Mouse (Mus musculus) limb, embryonic 15.5 days (tissue): ENCODE measurements around the gene Plekha4. TPM values are rescaled to one million over a fixed set of nuclear protein-coding genes. Genes with fewer than 3 reads are reported as not detected.
A peak's percentile ranks its signal among the peaks of the same experiment; 100 is the strongest.

Source experiments
- ATAC-seq: fragments of 200-750 bp; cut with Nextera tagmentation; 2 replicates; pipeline ENCODE4 v1.8.0; 2017; ENCODE audit warnings: low read depth, moderate TSS enrichment; ENCODE audit not compliant: insufficient number of reproducible peaks, low FRiP score, low TSS enrichment
- H3K27ac ChIP-seq: fragments of 300-500 bp; sonication (generic); 2 replicates; pipeline ENCODE4 v1.5.1; 2015; ENCODE audit warnings: moderate library complexity, mild to moderate bottlenecking, inconsistent platforms
- H3K27me3 ChIP-seq: fragments of 300-500 bp; sonication (generic); 2 replicates; pipeline ENCODE4 v1.6.1; 2015; ENCODE audit warnings: inconsistent platforms
- H3K36me3 ChIP-seq: fragments of 300-500 bp; sonication (generic); 2 replicates; pipeline ENCODE4 v1.6.1; 2015; ENCODE audit warnings: inconsistent platforms
- H3K4me1 ChIP-seq: fragments of 300-500 bp; sonication (generic); 2 replicates; pipeline ENCODE4 v1.6.1; 2015; ENCODE audit warnings: inconsistent platforms
- H3K4me2 ChIP-seq: fragments of 300-500 bp; sonication (generic); 2 replicates; pipeline ENCODE4 v1.6.1; 2015; ENCODE audit warnings: mild to moderate bottlenecking, inconsistent platforms
- H3K4me3 ChIP-seq: fragments of 300-500 bp; sonication (generic); 2 replicates; pipeline ENCODE4 v1.5.1; 2015; ENCODE audit warnings: mild to moderate bottlenecking, inconsistent platforms
- H3K9ac ChIP-seq: fragments of 300-500 bp; sonication (generic); 2 replicates; pipeline ENCODE4 v1.6.1; 2015; ENCODE audit warnings: inconsistent platforms
- H3K9me3 ChIP-seq: fragments of 300-500 bp; sonication (generic); 2 replicates; pipeline ENCODE4 v1.6.1; 2016; ENCODE audit warnings: inconsistent platforms
- WGBS: fragments of 180-500 bp; shearing (Covaris S2); methylation state at CpG from one replicate; pipeline ENCODE4 v1.1.7; 2015; 5-methylcytosine and 5-hydroxymethylcytosine counted together
- polyA plus RNA-seq: library from polyadenylated mRNA; unstranded; fragments of >200 nt; fragmentation: Nextera tagmentation; extraction: Ambion mirVana; gene quantifications from 2 replicates; pipeline ENCODE4 v1.2.1, GENCODE M21; 2015

Gene Plekha4
- polyA plus RNA-seq, 1 experiment from 2014 or later, result 5.7 TPM

DNA sequence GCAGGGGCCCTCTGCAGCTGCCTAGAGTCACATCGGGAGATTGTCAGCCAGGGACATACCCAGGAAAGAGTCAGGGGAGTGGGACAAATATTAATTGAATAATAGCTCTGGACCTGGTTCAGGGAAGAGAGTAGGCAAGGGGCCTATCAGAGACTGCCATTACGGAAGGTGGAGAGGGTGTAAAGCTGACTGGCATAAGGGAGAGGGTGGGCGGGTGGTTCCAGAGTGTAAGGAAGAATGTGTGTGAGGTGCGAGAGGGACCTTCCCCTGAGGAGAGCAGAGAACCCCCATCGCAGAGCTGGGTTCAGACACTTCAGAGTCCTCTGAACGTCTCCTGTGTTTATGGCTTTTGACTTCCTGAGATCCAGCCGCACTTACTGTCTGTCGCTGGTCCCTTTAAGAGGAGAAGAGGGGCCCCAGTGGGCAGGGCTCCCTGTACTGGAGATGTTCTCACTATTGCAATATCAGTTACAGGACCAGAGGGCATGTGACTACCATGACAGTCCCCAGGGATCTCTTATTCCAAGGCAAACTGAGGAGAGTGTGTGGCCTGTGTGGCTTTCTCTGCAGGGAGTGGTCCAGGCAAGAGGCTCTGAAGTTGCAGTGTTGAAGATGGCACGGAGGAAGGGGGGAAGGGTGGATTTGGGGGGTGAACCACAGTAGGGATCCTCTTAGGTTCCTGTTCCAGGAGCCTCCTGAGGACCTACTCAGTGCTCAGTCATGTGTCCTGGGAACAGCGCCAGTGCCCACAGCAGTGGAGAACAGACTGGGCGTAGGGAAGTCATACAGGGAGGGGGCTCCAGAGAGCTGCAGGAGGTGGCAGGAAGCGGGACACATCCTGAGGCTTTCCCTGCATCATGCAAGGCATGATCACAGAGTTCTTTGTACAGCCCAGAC lies 35.7 kb downstream of the Plekha4 start:
- WGBS, result 39% methylated on average over 12 of the region's 12 CpGs
- Histone ChIP-seq H3K4me3 (no peak overlapping the region), H3K9me3 (no peaks in the 10 kb centered on the region), H3K27ac (no peak overlapping the region), H3K27me3 (no peaks in the 10 kb centered on the region), H3K36me3 (no peaks in the 10 kb centered on the region), H3K4me2 (no peak overlapping the region), H3K9ac (no peak overlapping the region), H3K4me1 (peaks cover 14% of the 10 kb centered on the region)
- ATAC-seq, result peak; percentile 13; the same call in 1 of the 2 replicates

DNA sequence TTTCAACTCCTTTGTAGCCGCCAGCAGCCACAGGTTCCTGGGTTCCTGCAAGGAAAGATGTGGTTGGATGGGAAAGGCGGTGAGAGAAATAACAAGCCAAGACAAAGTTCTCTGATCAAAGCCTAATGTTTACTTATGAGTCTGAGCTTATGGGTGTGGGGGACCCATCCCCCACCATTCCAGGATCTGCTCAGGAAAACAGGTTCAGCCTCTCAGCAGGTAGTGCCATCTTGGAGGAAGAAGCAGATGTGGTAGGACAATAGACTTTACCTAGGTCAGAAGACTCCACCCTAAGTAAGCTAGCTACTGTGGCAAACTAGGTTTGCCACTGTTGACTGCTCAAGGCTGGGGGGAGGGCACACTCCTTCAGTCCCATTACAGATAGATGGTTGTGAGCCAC lies 38.7 kb downstream of the Plekha4 start:
- H3K4me1 ChIP-seq, result peaks cover 28% of the 10 kb centered on the region
- 72% methylated on average over 2 of the region's 2 CpGs for WGBS
- no peaks in the 10 kb centered on the region for H3K9me3 ChIP-seq
- no peaks in the 10 kb centered on the region for H3K36me3 ChIP-seq
- H3K27me3 ChIP-seq, result no peaks in the 10 kb centered on the region
- no peak overlapping the region for H3K27ac ChIP-seq
- ATAC-seq, result no peak
- no peak overlapping the region for H3K4me2 ChIP-seq
- no peak overlapping the region for H3K4me3 ChIP-seq
- no peak overlapping the region for H3K9ac ChIP-seq

DNA sequence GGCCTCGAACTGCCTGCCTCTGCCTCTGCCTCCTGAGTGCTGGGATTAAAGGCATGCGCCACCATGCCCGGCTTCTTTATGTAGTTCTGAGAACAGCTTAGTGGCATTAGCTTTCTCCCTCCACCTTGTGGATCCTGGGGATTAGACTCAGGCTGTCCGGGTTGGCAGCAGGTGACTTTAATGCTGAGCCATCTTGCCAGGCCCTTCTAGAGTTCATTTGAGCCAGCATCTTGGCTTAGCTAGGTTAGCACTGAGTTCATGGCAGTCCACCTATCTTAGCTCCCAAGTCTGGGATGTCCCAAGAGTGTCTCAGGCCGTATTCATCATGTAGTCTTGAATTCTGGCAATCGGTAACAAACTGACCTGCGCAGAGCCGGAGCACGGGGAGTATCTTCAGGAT lies 39.3 kb downstream of the Plekha4 start:
- Histone ChIP-seq H3K4me3 (no peak overlapping the region), H3K4me1 (peaks cover 32% of the 10 kb centered on the region), H3K4me2 (no peak overlapping the region), H3K9ac (no peak overlapping the region), H3K9me3 (no peaks in the 10 kb centered on the region), H3K36me3 (no peaks in the 10 kb centered on the region), H3K27ac (no peak overlapping the region), H3K27me3 (no peaks in the 10 kb centered on the region)
- no peak for ATAC-seq
- WGBS, result 87% methylated on average over 9 of the region's 9 CpGs

DNA sequence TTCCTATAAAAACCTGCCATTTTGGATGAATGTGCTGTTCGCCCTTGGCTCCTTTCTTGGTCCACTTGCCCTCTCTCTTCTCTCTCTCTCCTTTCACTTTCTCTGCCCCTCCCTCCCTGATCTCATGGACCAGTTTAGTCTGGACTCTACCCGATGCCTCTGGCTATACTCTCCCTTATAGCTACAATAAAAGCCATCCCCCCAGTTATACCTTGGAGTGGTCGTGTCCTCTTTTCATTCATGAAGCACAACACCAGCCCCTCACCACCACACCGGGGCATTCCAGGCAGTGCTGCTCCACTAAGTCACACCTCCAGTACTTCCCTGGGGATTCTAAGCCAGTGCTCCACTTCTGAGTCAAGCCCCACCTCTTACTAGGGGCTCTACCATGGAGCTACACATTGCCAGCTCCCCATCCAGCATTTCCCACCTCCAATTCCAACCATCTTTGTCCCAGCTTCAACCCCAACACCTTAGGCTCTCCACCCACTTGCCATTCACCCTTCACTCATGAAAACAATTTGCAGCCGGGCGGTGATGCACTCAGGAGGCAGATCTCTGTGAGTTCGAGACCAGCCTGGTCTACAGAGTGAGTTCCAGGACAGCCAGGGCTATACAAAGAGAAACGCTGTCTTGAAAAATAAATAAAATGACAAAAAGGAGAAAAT lies 41.1 kb downstream of the Plekha4 start:
- 66% methylated on average over 8 of the region's 8 CpGs for WGBS
- H3K4me3 ChIP-seq, result no peak overlapping the region; the same call in 1 of the 2 replicates
- peak overlapping the region; percentile 75 for H3K27ac ChIP-seq

DNA sequence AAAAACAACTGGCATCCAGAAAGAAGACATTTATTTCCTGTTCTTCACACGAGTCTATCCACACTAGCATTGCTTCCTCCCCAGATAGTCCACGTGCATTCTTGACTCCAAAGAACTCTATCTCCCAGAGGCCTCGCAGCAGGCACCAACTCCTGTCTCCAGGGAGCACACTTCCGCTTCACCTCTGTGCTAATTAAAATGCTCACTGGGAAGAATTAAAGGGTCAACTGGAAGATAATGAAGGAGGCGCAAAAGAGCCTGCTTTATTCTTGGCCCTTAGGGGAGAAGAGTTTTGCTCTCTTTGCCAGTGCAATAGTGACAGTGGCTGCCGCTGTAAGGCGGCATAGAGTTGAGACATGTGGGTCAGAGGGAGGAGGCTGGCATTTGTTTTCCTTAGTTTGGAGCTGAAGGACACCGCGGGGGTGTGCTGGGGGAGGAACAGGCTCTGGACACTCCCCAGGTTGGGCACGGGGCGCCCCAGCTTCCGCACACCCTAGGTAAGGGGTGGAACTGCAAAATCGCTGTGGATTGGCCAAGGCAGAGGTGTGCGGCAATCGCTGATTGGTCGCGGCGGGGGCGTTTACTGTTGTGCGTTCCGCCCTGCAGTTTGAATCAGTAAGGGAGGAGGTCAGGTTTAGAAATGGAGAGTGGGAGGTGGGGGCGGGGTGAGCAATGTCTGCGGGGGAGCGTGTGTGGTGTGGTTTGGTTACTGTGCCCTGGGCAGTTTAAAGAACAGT lies 41.8 kb downstream of the Plekha4 start:
- H3K36me3 ChIP-seq, result no peaks in the 10 kb centered on the region
- H3K9me3 ChIP-seq, result no peaks in the 10 kb centered on the region
- peak overlapping the region; percentile 11; the same call in 1 of the 2 replicates for H3K9ac ChIP-seq
- H3K27me3 ChIP-seq, result no peaks in the 10 kb centered on the region
- ATAC-seq, result peak; percentile 93
- under 1% methylated on average over 24 of the region's 24 CpGs for WGBS
- peak overlapping the region; percentile 86 for H3K27ac ChIP-seq
- H3K4me1 ChIP-seq, result peaks cover 34% of the 10 kb centered on the region
- H3K4me2 ChIP-seq, result peak overlapping the region; percentile 75
- peak overlapping the region; percentile 48 for H3K4me3 ChIP-seq

More for the DNA sequence above, 41.1 kb downstream of the Plekha4 start:
- H3K27me3 ChIP-seq, result no peaks in the 10 kb centered on the region
- H3K9ac ChIP-seq, result no peak overlapping the region
- H3K36me3 ChIP-seq, result no peaks in the 10 kb centered on the region
- ATAC-seq, result no peak
- peak overlapping the region; percentile 75 for H3K4me2 ChIP-seq
- H3K9me3 ChIP-seq, result no peaks in the 10 kb centered on the region
- H3K4me1 ChIP-seq, result peaks cover 35% of the 10 kb centered on the region

DNA sequence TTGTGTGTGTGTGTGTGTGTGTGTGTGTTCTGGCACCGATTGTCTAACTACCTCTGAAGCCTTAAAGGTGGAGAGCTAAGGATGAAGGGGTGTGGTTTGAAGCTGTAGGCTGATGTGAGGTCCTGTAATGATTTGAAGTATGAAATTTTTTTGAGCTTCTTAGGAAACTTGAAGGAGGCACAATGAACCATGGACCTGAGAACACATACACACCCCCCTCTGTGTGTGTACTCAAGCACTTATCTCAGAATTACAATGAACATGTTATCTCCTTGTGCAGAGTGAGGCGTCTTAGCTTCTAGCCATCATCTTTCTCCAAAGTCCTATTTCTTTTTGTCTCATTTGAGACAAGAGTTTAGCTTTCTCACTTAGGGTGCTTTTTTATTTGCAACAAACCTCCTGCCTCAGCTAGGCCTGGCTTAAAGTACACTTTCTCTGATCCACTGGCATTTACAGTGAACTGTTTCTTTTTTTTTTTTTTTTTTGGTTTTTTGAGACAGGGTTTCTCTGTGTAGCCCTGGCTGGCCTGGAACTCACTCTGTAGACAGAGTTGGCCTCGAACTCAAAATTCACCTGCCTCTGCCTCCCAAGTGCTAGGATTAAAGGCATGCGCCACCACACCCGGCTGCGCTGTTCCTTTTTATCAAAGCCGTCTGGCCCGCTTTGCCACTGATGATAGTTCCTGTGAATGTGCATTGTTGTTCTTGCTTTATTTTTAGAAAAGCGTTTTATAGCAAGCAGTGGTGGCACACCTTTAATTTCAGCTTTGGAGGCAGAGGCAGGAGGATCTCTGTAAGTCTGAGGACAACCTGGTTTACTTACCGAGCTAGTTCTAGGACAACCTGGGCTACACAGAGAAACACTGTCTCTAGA lies 42.7 kb downstream of the Plekha4 start:
- Histone ChIP-seq H3K4me1 (peaks cover 34% of the 10 kb centered on the region), H3K4me3 (peak overlapping the region; percentile 48), H3K27ac (peak overlapping the region; percentile 86), H3K4me2 (peak overlapping the region; percentile 75), H3K9ac (no peak overlapping the region), H3K9me3 (no peaks in the 10 kb centered on the region), H3K36me3 (no peaks in the 10 kb centered on the region), H3K27me3 (no peaks in the 10 kb centered on the region)
- WGBS, result 78% methylated on average over 10 of the region's 10 CpGs
- no peak for ATAC-seq

DNA sequence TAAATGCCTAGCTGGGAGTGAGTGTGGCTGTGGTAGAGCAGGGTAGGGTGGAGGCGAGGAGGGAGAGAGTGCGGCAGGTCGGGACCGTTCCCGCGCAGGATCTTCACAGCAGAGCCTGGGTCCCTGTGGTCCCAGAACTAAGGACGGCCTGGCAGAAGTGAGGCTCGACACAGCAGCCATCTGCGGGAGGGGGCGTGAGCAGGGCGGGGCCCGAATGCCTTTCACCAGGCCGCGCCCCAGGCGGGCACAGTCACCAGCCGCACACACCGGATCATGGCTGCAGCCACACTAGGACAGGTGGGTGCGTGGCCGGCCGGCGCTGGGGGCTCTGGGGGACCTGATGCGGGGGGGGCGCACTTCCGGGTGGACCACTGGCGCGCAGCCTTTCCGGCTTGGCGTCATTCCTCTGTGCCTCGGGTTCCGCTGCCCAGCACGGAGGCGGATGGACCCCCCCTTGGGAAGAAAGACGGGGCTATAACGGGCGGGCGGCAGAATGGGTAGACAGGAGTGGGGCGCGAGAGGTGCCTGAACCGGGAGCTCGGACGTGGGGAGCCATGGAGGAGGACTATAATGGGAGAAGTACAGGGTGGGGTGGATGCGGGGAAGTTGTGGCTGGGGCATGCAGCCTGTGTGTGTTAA lies 44.1 kb downstream of the Plekha4 start, which contains the start of gene Bcat2:
TSS of gene Bcat2 (plus strand) at position 51 of the 639 bp plus-strand sequence.
- peak within 1 kb of the TSS; percentile 76 for H3K9ac ChIP-seq
- peak within 1 kb of the TSS; percentile 92 for H3K27ac ChIP-seq
- WGBS, result 1% methylated on average over 39 of the region's 42 CpGs
- peak within 1 kb of the TSS; percentile 71 for H3K4me3 ChIP-seq
- no peaks in the 10 kb centered on the region for H3K9me3 ChIP-seq
- ATAC-seq, result peak; percentile 66
- no peaks in the 10 kb centered on the region for H3K27me3 ChIP-seq
- H3K4me2 ChIP-seq, result peak within 1 kb of the TSS; percentile 74
- peaks cover 2% of the 10 kb centered on the region; the same call in 1 of the 2 replicates for H3K36me3 ChIP-seq
- H3K4me1 ChIP-seq, result peaks cover 34% of the 10 kb centered on the region

DNA sequence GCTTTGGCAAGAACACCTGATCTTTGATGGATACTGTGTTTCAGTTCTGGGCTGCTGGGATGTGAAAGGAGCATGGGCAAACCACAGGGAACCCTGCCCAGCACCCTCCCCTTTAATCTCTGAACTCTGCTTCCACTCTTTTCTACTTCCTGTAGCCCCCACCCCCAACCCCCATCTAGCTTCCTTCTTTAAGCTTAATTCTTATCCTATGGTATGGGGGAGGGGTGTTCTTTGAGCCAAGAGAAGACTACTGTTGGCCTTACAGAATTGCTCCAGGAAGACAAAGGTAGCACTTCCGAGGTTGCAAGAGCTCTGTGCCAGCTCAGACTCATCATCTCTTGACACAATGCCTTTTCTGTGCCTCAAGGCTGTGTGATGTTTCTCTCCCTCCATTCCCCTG lies 45.8 kb downstream of the Plekha4 start:
- Histone ChIP-seq H3K9me3 (no peaks in the 10 kb centered on the region), H3K27ac (no peak overlapping the region), H3K27me3 (no peaks in the 10 kb centered on the region), H3K36me3 (peaks cover 17% of the 10 kb centered on the region), H3K4me2 (no peak overlapping the region), H3K4me1 (peaks cover 34% of the 10 kb centered on the region), H3K4me3 (no peak overlapping the region), H3K9ac (no peak overlapping the region)
- WGBS, result 66% methylated on average over 1 of the region's 1 CpGs
- ATAC-seq, result no peak

DNA sequence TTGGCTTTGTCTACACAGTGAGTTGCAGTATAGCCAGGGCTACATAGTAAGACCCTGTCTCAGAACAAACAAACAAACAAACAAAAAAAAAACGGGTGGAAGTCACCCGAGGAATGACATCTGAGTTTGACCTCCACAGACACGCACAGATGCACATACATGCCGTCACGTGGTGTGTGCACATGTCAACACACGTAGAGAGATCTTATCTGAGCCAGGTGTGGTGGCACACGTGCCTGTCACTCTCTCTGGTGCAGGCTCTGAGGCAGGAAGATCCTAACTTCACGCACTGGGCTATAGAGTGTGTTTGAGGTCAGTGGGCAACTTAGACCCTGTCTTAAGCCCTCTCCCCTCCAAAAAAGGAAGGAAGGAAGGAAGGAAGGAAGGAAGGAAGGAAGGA lies 47.8 kb downstream of the Plekha4 start:
- Histone ChIP-seq H3K4me2 (no peak overlapping the region), H3K36me3 (peaks cover 28% of the 10 kb centered on the region), H3K4me1 (peaks cover 20% of the 10 kb centered on the region), H3K27ac (no peak overlapping the region), H3K9ac (no peak overlapping the region), H3K27me3 (no peaks in the 10 kb centered on the region), H3K4me3 (no peak overlapping the region), H3K9me3 (no peaks in the 10 kb centered on the region)
- ATAC-seq, result no peak
- 75% methylated on average over 8 of the region's 8 CpGs for WGBS

DNA sequence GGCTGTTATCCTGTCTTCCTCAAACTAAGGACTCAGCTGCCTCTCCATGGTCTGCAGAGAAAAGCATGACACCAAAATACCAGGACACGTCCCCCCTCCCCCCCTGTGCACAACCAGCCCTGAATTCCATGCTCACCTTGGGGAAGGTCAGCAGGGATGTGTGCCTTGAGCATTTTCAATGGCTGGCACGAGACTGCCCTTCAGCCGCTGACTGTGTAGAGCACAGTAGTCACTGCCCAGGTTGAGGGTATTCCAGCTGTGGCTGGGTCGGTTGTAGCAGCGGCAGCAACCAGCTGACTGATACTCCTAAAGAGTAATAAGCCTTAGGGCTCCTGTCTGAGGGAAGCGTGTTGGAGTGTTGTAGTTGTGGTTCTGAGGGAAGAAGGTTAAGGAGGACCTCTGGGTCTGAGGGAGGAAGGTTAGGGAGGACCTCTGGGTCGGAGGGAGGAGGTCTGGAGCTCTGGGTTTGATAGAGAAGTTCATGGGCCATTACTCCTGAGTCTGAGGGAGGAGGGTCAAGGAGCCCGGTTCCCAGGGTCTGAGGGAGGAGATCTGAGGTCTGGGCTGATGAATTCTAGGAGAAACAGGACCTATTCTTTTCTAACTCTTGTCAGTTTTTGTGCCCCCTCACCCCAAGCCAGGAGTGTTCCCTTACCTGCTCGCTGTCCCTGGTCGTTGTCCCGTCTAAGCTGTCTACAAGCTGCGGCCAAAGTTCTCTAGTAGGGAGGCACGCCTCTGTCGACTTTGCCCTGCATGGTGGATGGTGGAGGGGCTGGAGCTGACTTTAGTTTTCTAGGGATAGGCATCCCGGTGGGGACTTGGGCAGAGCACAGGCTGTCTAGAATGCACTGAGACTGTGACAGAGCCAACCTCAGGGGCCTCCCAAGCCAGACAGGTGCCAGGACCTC lies 48.6 kb downstream of the Plekha4 start:
- Histone ChIP-seq H3K27ac (no peak overlapping the region), H3K4me1 (peaks cover 20% of the 10 kb centered on the region), H3K4me3 (no peak overlapping the region), H3K9me3 (no peaks in the 10 kb centered on the region), H3K27me3 (no peaks in the 10 kb centered on the region), H3K4me2 (no peak overlapping the region), H3K9ac (no peak overlapping the region), H3K36me3 (peaks cover 28% of the 10 kb centered on the region)
- 84% methylated on average over 15 of the region's 15 CpGs for WGBS
- ATAC-seq, result no peak
